Mouse (Mus musculus) frontal cortex, adult (tissue): ENCODE results near the gene Ttll6.
"Not testable (repeated sequence)": the region's sequence is repeated elsewhere in the genome, so short reads cannot be mapped to it uniquely, and the experiment has no call there.

Experiments used
- ATAC-seq: cut with Nextera tagmentation; 2 replicates; pipeline ENCODE4 v1.9.2; 2017; ENCODE audit warnings: mild to moderate bottlenecking, moderate library complexity, mixed read lengths; ENCODE audit not compliant: low TSS enrichment

Gene Ttll6

GRCm38 (mm10) chr11:96133239-96133865 lies at the start of gene Ttll6:
Ttll6 (plus strand) TSS chr11:96133786.
- ATAC-seq, result no peak

- ATAC-seq, result no peak
These were observed 45.6 kb upstream of the Ttll6 start for GRCm38 (mm10) chr11:96087981-96088380.

DNA sequence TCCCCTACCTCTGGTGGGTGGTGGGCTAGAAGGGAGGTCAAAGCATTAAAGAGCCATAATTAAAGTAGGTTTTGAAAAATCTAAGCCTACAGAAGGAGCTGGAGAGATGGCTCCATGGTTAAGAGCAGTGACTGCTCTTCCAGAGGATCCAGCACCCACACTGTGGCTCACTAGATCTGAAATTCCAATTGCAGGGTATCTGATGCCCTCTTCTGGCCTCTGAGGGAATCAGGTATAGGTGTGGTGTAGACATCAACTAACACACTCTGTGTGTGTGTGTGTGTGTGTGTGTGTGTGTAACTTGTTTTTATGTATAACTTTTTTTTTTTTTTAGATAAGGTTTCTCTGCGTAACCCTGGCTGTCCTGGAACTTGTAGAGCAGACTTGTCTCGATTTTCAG lies 42.5 kb upstream of the Ttll6 start:
- ATAC-seq, result no peak

DNA sequence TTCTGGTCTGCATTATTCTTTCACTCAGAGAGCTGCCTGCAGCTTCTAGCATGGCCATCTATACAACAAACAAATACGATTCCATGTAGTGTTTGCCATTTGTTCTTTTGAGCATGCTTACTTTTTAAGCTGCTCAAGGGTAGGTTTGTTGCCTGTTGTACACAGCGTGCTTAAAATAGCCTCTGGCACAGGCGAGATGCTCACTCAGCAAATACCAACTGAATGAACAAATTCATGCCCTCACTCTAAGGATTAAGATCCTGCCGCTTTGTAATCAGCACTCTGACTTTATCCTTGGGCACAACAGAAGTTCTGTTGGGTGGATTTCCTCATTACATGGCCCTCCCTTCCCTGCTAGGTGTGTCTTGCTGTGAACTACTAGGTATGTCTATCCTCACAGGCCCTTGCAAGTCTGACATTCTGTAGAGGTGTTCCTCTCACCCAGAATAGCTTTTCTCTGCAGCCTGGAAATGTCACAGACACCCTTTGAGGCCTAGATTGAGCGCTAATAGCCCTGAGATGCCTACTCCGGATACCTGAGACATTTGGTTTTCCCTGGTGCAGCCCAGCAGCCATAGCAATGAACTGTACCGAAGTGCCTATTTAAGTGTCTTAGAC lies 40.8 kb upstream of the Ttll6 start:
- ATAC-seq, result no peak

- ATAC-seq, result peak; percentile 50; the same call in 1 of the 2 replicates
These were observed 40.2 kb upstream of the Ttll6 start for GRCm38 (mm10) chr11:96093361-96093760.

DNA sequence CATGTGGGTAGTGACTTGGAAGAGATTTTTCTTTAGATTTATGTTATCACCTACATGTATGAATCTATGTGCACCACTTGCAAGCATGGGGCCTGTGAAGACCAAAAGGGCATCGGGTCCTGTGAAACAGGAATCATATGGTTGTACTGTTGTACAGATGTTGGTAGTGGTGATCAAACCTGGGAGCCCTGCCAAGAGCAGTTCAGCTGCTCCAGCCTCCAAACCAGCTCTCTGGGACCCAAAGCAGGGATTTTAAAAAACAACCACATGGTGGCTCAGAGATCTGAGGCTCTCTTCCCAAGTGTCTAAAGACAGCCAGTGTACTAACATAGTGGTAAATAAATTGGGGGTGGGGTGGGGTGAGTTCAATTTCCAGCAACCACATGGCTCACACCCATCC lies 25.2 kb upstream of the Ttll6 start:
- no peak for ATAC-seq

- not testable (repeated sequence) for ATAC-seq
These were observed 22.6 kb upstream of the Ttll6 start for GRCm38 (mm10) chr11:96110950-96111349.

GRCm38 (mm10) chr11:96111751-96112150 lies 21.8 kb upstream of the Ttll6 start, which contains the start of gene Calcoco2:
Calcoco2 (minus strand) TSS chr11:96111964.
- no peak for ATAC-seq

- no peak for ATAC-seq
These were observed 19.5 kb upstream of the Ttll6 start for GRCm38 (mm10) chr11:96114077-96114476.

- no peak for ATAC-seq
These were observed 18.2 kb upstream of the Ttll6 start for GRCm38 (mm10) chr11:96115416-96115815.

- no peak for ATAC-seq
These were observed 17.5 kb upstream of the Ttll6 start for GRCm38 (mm10) chr11:96116116-96116515.

- ATAC-seq, result not testable (repeated sequence)
These were observed 16.7 kb upstream of the Ttll6 start for GRCm38 (mm10) chr11:96116925-96117324.

DNA sequence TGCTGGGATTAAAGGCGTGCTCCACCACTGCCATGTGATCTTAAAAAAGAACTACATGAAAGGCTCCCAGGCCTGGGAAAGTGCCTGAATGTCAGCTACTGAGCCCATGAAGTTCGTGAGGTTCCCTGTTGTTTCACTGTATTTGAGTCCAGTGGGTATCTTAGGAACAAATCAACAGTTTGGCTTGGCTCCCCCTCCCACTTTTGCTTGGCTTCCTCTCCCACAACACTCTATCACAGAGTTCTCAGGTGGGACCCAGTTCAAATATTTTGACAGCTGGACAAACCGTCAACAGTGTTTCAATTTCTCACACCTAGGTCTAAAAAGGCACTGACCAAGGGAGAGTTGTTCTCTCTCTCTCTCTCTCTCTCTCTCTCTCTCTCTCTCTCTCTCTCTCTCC lies 14.2 kb upstream of the Ttll6 start:
- ATAC-seq, result no peak

- ATAC-seq, result not testable (repeated sequence)
These were observed 10.8 kb upstream of the Ttll6 start for GRCm38 (mm10) chr11:96122806-96123205.

DNA sequence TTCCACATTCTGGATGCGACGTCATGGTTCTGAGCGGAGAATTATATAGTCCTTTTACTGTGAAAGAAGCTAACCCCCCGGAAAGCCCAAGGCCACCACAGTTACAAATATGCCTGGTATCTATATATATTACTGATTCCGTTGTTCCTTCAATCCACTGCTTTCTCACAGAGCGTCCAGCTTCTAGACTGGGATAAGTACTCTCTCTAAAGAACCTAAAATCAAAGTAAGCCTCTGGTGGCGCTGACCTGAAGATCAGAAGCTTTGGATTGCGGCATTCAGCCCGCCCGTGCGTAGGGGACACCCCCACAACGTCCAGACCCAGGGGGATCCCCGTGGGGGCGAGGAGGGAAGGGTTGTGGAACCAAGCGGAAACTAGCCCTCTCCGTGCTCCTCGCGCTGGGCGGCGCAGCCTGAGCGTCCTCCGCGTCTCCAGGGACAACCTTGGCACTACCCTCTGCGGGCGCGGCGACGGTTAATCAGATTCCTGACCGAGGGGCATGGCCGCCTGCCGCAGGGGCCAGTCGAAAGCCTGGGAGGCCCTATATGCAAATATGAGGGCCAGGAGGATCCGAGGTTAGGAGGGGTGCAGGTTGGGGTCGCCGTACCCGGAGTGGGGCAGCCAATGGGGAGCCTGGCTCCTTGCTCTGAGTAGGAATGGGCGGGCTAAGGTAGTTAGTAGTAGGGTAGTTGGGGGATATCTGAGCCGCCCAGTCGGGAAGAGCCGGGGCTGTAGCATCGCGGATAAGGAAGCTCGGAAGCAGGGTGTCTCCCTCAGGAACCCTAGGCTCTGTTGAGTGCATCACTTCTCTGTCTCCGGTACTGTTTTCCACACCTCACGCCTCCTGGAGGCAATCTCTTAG lies 9.3 kb upstream of the Ttll6 start:
- no peak for ATAC-seq

GRCm38 (mm10) chr11:96130606-96131005 lies 3.0 kb upstream of the Ttll6 start:
- no peak for ATAC-seq

DNA sequence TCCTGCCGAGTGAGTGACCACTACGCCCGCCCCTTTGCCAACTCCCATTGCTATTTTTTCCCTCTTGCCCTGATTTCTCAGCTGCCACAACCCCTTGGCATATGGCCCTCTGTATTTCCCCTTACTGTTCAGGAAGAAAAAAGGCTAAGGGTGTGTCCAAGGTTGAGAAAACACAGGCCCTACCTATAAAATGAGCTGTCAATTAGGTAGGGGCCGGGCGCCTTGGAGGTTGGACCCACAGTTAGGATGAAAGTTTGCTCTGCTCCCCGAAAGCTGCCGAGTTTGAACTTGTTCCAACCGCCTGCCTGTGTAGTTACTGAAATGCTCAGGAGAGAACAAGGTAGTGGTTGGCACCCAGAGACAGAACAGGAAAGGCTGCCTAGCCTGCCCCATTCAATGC lies 2.3 kb downstream of the Ttll6 start:
- ATAC-seq, result no peak

GRCm38 (mm10) chr11:96140726-96141175 lies 7.2 kb downstream of the Ttll6 start:
- no peak for ATAC-seq

- no peak for ATAC-seq
These were observed 10.2 kb downstream of the Ttll6 start for GRCm38 (mm10) chr11:96143766-96144165.

- peak; percentile 74; the same call in 1 of the 2 replicates for ATAC-seq
These were observed 12.2 kb downstream of the Ttll6 start for GRCm38 (mm10) chr11:96145622-96146270.

- ATAC-seq, result no peak
These were observed 13.9 kb downstream of the Ttll6 start for GRCm38 (mm10) chr11:96147471-96147870.

GRCm38 (mm10) chr11:96164769-96165168 lies 31.2 kb downstream of the Ttll6 start:
- no peak for ATAC-seq
